Mouse (Mus musculus): ENCODE measurements at regions not wholly inside any gene's neighbourhood (a gene's known extent, or its start where the extent isn't known, plus 50 kb on each side); places are given as distances from the start of the nearest gene placed in this dataset.
A peak's percentile ranks its signal among the peaks of the same experiment; 100 is the strongest.

- TF ChIP-seq USF1 (IDR thresholded peaks at IDR 0.05; ENCODE audit: low read depth) (no peak), CEBPB (IDR thresholded peaks at IDR 0.05; ENCODE audit: low read depth) (no peak), CTCF (IDR thresholded peaks at IDR 0.05; ENCODE audit: control insufficient read depth, insufficient read depth, insufficient read length) (no peak), MYOD1 (IDR thresholded peaks at IDR 0.05; ENCODE audit: control insufficient read depth, insufficient read length, low read depth) (peak; percentile 69), FOSL1 (IDR thresholded peaks at IDR 0.05; ENCODE audit: insufficient read depth, low read length, poor library complexity, severe bottlenecking) (no peak), MAX (IDR thresholded peaks at IDR 0.05) (no peak), MYOG (IDR thresholded peaks at IDR 0.05; ENCODE audit: control insufficient read depth, extremely low read depth, insufficient read length) (no peak)
These were observed 86.8 kb downstream of the Rchy1 start for GRCm38 (mm10) chr5:91875875-91876681.

Data from C2C12 (cell line).